Mouse (Mus musculus): Measurements from ENCODE around the gene Carhsp1. TPM values are rescaled to one million over a fixed set of nuclear protein-coding genes. Genes with fewer than 3 reads are reported as not detected.

The Carhsp1 gene
- 187 and 207 TPM in 2 replicates for polyA plus RNA-seq (2015; fragmentation: Nextera tagmentation; extraction: Ambion mirVana)

- H3K27ac ChIP-seq, result peak within 1 kb of the TSS; percentile 77
- peak; percentile 91 for ATAC-seq (replicated peaks)
- H3K4me1 ChIP-seq, result peaks cover 51% of the 10 kb centered on the region
- H3K4me3 ChIP-seq, result peak within 1 kb of the TSS; percentile 89
- peak within 1 kb of the TSS; percentile 95 for H3K4me2 ChIP-seq
- no peaks in the 10 kb centered on the region for H3K36me3 ChIP-seq (replicated peaks)
- H3K27me3 ChIP-seq (replicated peaks), result 0 out of 2 replicates have a peak, but pooled peaks cover 3% of the 10 kb centered on the region
- no peaks in the 10 kb centered on the region for H3K9me3 ChIP-seq
- peak within 1 kb of the TSS; percentile 78 for H3K9ac ChIP-seq
- under 1% methylated on average over 67 of the region's 67 CpGs for WGBS
These were observed at the start of gene Carhsp1 for GRCm38 (mm10) chr16:8671551-8672349. Gene Carhsp1 (minus strand): TSS chr16:8672155.

DNA sequence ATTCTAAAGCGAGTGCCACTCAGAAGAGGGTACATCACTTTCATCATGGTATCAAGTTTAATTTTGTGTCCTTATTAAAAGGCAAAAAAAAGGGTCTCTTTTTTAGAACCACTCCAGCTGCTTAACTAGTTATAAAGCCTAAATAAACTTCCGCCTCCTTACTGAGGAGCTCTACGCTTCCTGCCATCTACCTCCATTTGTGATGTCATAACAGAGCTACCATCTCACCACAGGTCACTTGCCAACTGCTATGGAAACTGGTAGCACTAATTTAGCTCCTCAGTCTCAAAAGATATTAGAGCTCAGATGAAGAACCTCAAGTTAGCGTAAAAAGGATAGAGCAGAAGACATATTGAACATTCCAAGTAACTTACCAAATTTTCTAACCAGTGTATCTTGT, 48.5 kb upstream of the Carhsp1 start:
- no peak overlapping the region for H3K27ac ChIP-seq
- H3K4me1 ChIP-seq, result peaks cover 13% of the 10 kb centered on the region; the same call in 1 of the 2 replicates
- no peak overlapping the region for H3K4me2 ChIP-seq
- WGBS, result 96% methylated on average over 4 of the region's 4 CpGs
- H3K4me3 ChIP-seq, result no peak overlapping the region
- no peaks in the 10 kb centered on the region; the same call in 1 of the 2 replicates for H3K36me3 ChIP-seq (replicated peaks)
- ATAC-seq (replicated peaks), result no peak
- H3K27me3 ChIP-seq (replicated peaks), result no peaks in the 10 kb centered on the region
- no peaks in the 10 kb centered on the region for H3K9me3 ChIP-seq
- no peak overlapping the region for H3K9ac ChIP-seq

GRCm38 (mm10) chr16:8717744-8718143, 45.8 kb upstream of the Carhsp1 start:
- Histone ChIP-seq H3K36me3 (replicated peaks) (no peaks in the 10 kb centered on the region; the same call in 1 of the 2 replicates), H3K4me2 (no peak overlapping the region), H3K27me3 (replicated peaks) (no peaks in the 10 kb centered on the region), H3K27ac (no peak overlapping the region), H3K4me3 (no peak overlapping the region), H3K9ac (no peak overlapping the region), H3K9me3 (no peaks in the 10 kb centered on the region), H3K4me1 (peaks cover 10% of the 10 kb centered on the region; the same call in 1 of the 2 replicates)
- WGBS, result 94% methylated on average over 10 of the region's 10 CpGs
- no peak for ATAC-seq (replicated peaks)

- no peak overlapping the region for H3K27ac ChIP-seq
- no peak overlapping the region for H3K4me3 ChIP-seq
- H3K9me3 ChIP-seq, result no peaks in the 10 kb centered on the region
- ATAC-seq (replicated peaks), result no peak
- no peaks in the 10 kb centered on the region; the same call in 1 of the 2 replicates for H3K36me3 ChIP-seq (replicated peaks)
- WGBS, result 80% methylated on average over 6 of the region's 6 CpGs
- H3K4me1 ChIP-seq, result peaks cover 10% of the 10 kb centered on the region; the same call in 1 of the 2 replicates
- H3K4me2 ChIP-seq, result no peak overlapping the region
- H3K9ac ChIP-seq, result no peak overlapping the region
- no peaks in the 10 kb centered on the region for H3K27me3 ChIP-seq (replicated peaks)
These were observed 44.3 kb upstream of the Carhsp1 start for GRCm38 (mm10) chr16:8716300-8716699.

DNA sequence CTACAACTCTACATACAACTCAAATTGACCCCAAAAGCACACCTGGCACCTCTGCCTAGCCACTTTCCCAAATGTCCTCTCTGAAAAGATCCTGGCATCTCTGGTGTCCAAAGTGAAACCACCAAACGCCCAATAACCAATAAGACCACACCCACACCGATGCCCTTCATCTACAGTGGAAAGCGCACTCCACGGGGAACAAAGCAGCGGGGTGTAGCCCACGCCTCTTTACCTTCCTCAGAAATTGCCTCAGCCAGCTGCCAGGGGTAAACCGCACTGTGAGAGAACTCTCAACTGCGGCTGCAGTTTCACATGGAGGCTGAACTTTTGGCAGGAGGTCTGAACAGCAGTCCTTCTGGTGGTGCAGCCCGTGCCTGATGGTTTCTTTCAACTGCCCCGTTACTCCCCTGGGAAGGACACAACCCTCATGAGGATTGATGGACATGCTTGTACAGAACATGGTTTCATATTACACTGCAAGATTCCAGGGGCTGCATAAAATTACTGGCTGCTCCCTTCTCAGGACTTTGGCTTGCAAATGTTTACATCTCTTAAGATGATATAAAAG, 43.6 kb upstream of the Carhsp1 start:
- Histone ChIP-seq H3K9me3 (no peaks in the 10 kb centered on the region), H3K36me3 (replicated peaks) (no peaks in the 10 kb centered on the region; the same call in 1 of the 2 replicates), H3K4me1 (peaks cover 10% of the 10 kb centered on the region; the same call in 1 of the 2 replicates), H3K4me2 (no peak overlapping the region), H3K4me3 (no peak overlapping the region), H3K9ac (no peak overlapping the region), H3K27ac (no peak overlapping the region), H3K27me3 (replicated peaks) (no peaks in the 10 kb centered on the region)
- WGBS, result 83% methylated on average over 10 of the region's 10 CpGs
- no peak for ATAC-seq (replicated peaks)

- no peaks in the 10 kb centered on the region for H3K27me3 ChIP-seq (replicated peaks)
- H3K9ac ChIP-seq, result no peak overlapping the region
- peaks cover 6% of the 10 kb centered on the region; the same call in 1 of the 2 replicates for H3K36me3 ChIP-seq (replicated peaks)
- no peak overlapping the region for H3K4me3 ChIP-seq
- H3K27ac ChIP-seq, result no peak overlapping the region
- 84% methylated on average over 5 of the region's 5 CpGs for WGBS
- H3K4me1 ChIP-seq, result peaks cover 10% of the 10 kb centered on the region; the same call in 1 of the 2 replicates
- no peak overlapping the region for H3K4me2 ChIP-seq
- no peak for ATAC-seq (replicated peaks)
- H3K9me3 ChIP-seq, result no peaks in the 10 kb centered on the region
These were observed 42.9 kb upstream of the Carhsp1 start for GRCm38 (mm10) chr16:8714851-8715250.

GRCm38 (mm10) chr16:8711998-8712397, 40.0 kb upstream of the Carhsp1 start:
- no peak for ATAC-seq (replicated peaks)
- no peak overlapping the region for H3K4me2 ChIP-seq
- no peaks in the 10 kb centered on the region for H3K27me3 ChIP-seq (replicated peaks)
- H3K9ac ChIP-seq, result no peak overlapping the region
- 68% methylated on average over 9 of the region's 9 CpGs for WGBS
- no peaks in the 10 kb centered on the region for H3K9me3 ChIP-seq
- no peak overlapping the region for H3K4me3 ChIP-seq
- no peak overlapping the region for H3K27ac ChIP-seq
- no peaks in the 10 kb centered on the region for H3K4me1 ChIP-seq
- H3K36me3 ChIP-seq (replicated peaks), result peaks cover 19% of the 10 kb centered on the region

- Histone ChIP-seq H3K9me3 (no peaks in the 10 kb centered on the region), H3K9ac (no peak overlapping the region), H3K27ac (no peak overlapping the region), H3K4me1 (no peaks in the 10 kb centered on the region), H3K36me3 (replicated peaks) (peaks cover 79% of the 10 kb centered on the region), H3K4me2 (no peak overlapping the region), H3K27me3 (replicated peaks) (no peaks in the 10 kb centered on the region), H3K4me3 (no peak overlapping the region)
- 88% methylated on average over 3 of the region's 3 CpGs for WGBS
- ATAC-seq (replicated peaks), result no peak
These were observed 28.6 kb upstream of the Carhsp1 start for GRCm38 (mm10) chr16:8700586-8700985.

GRCm38 (mm10) chr16:8699556-8699955, 27.6 kb upstream of the Carhsp1 start:
- no peak for ATAC-seq (replicated peaks)
- Histone ChIP-seq H3K4me3 (no peak overlapping the region), H3K9ac (no peak overlapping the region), H3K4me1 (no peaks in the 10 kb centered on the region), H3K27me3 (replicated peaks) (no peaks in the 10 kb centered on the region), H3K4me2 (no peak overlapping the region), H3K36me3 (replicated peaks) (peaks cover 77% of the 10 kb centered on the region), H3K9me3 (no peaks in the 10 kb centered on the region), H3K27ac (no peak overlapping the region)
- 87% methylated on average over 8 of the region's 8 CpGs for WGBS

GRCm38 (mm10) chr16:8691206-8691605, 19.3 kb upstream of the Carhsp1 start:
- H3K4me1 ChIP-seq, result no peaks in the 10 kb centered on the region
- no peaks in the 10 kb centered on the region for H3K9me3 ChIP-seq
- H3K27me3 ChIP-seq (replicated peaks), result no peaks in the 10 kb centered on the region
- peaks cover 68% of the 10 kb centered on the region for H3K36me3 ChIP-seq (replicated peaks)
- no peak overlapping the region for H3K27ac ChIP-seq
- H3K4me3 ChIP-seq, result no peak overlapping the region
- no peak for ATAC-seq (replicated peaks)
- H3K9ac ChIP-seq, result no peak overlapping the region
- H3K4me2 ChIP-seq, result no peak overlapping the region
- WGBS, result 92% methylated on average over 7 of the region's 7 CpGs

DNA sequence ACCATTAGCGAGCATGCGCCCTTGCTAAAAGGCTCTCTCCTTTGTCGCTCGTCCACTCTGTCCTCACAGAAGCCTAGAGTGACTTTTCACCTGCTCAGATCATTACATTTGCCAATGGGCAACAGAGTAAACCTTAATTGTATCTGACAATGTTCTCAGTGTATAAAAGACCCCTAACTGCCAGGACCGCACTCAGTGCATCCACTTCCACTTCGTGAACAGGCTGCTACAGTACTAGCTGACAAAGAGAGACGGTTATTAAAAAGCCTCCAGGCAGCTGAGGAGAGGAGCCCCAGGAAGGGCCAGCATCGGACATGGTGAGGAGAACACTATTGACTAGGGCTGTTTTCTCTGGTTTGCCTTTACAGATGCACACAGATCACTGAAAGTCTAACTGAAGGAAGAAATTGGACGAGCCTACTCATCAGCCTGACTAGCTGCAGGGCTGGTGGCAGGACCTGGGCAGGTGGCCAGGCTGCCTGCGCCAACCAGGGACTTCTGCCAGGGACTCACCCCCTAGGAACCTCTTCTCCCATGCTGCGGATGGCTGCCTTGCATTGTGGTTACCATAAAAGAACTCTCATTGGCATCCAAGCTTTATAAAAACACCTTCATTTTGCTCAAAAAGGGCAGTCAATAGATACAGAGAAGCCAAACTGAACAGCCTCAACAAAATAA, 18.2 kb upstream of the Carhsp1 start:
- H3K4me2 ChIP-seq, result no peak overlapping the region
- no peaks in the 10 kb centered on the region for H3K9me3 ChIP-seq
- no peaks in the 10 kb centered on the region for H3K27me3 ChIP-seq (replicated peaks)
- 82% methylated on average over 11 of the region's 11 CpGs for WGBS
- H3K4me1 ChIP-seq, result no peaks in the 10 kb centered on the region
- no peak overlapping the region for H3K27ac ChIP-seq
- ATAC-seq (replicated peaks), result no peak; the same call in 1 of the 2 replicates
- no peak overlapping the region for H3K4me3 ChIP-seq
- H3K36me3 ChIP-seq (replicated peaks), result peaks cover 61% of the 10 kb centered on the region
- no peak overlapping the region for H3K9ac ChIP-seq

DNA sequence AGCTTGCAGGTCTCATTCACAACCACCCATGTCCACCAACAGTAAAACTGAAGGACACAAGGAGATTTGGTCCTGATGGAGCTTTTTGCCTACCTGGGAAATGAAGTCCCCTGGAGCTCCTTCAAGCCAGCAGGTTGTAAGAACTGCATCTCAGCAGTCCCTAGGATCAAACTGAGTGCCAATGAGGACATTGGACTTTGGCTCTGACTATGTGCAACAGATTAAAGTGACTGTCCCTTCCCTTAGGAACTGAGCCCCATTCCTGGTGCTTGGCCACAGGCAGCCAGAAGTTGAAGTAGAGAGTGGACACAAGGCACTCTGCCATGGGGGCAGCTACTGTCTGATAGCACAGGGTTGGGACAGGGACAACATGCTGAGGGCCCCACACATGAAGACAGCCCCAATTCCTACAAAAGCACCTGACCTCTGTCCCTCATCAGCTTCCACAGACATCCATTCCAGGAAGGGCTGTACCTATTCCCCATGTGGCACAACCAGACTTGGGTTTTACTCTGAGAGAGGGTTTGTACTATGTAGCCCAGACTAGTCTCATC, 15.7 kb upstream of the Carhsp1 start:
- H3K27ac ChIP-seq, result no peak overlapping the region
- peaks cover 42% of the 10 kb centered on the region for H3K36me3 ChIP-seq (replicated peaks)
- H3K9me3 ChIP-seq, result no peaks in the 10 kb centered on the region
- no peak overlapping the region for H3K9ac ChIP-seq
- H3K4me1 ChIP-seq, result no peaks in the 10 kb centered on the region
- no peak overlapping the region for H3K4me3 ChIP-seq
- ATAC-seq (replicated peaks), result no peak
- no peak overlapping the region for H3K4me2 ChIP-seq
- H3K27me3 ChIP-seq (replicated peaks), result no peaks in the 10 kb centered on the region
